Comparison of ENCODE assay signal across 10 mouse cellular contexts in genomic region chr2:154543567-154544347, GRCm38 (mm10). TPM values are rescaled to one million over a fixed set of nuclear protein-coding genes. Genes with fewer than 3 reads are reported as not detected.
DNase-seq lines count a peak whose midpoint lies in the region; ATAC-seq and TF ChIP-seq lines count a peak whose summit lies in the region.
"Had no signal": no experiment of that assay in that cellular context is flagged by ENCODE, and none has a peak within 500 bp of the region (broad histone marks: within the 10 kb centered on the region; RNA-seq: fewer than 3 reads in every experiment).

No protein-coding gene starts in this region.

- TF ChIP-seq CTCF in stomach, postnatal 0 days (IDR thresholded peaks at IDR 0.05; ENCODE audit: low read depth), result no peak
- TF ChIP-seq CTCF in olfactory bulb, adult 2 months (IDR thresholded peaks at IDR 0.05; ENCODE audit: insufficient read depth, low read depth, low read length), result no peak

- no peak for DNase-seq in stomach, postnatal 0 days (ENCODE audit: low spot score)
- DNase-seq in hindbrain, embryonic 14.5 days (ENCODE audit: low spot score), result peak; percentile 63
- no peak for DNase-seq in embryo, embryonic 10 days (ENCODE audit: low spot score)
- DNase-seq in thymus, postnatal 4 days, result no peak

- H3K9me3 ChIP-seq in stomach, embryonic 14.5 days (ENCODE audit: control insufficient read depth, low read depth, low read length), result no peaks in the 10 kb centered on the region
- H3K9me3 ChIP-seq in stomach, postnatal 0 days (ENCODE audit: control insufficient read depth, low read length), result no peaks in the 10 kb centered on the region
- H3K9me3 ChIP-seq in forebrain, embryonic 15.5 days, result no peaks in the 10 kb centered on the region
- H3K9me3 ChIP-seq in hindbrain, embryonic 14.5 days (ENCODE audit: control insufficient read depth, low read length), result no peaks in the 10 kb centered on the region
- H3K9me3 ChIP-seq: stomach, embryonic 15.5 days had no signal

- H3K4me3 ChIP-seq in stomach, embryonic 14.5 days (ENCODE audit: low read depth, low read length), result no peak overlapping the region
- no peak overlapping the region for H3K4me3 ChIP-seq in stomach, postnatal 0 days (ENCODE audit: low read depth, low read length)
- no peak overlapping the region for H3K4me3 ChIP-seq in forebrain, embryonic 15.5 days
- no peak overlapping the region for H3K4me3 ChIP-seq in hindbrain, embryonic 14.5 days (replicated peaks; ENCODE audit: low read length)
- no peak overlapping the region for H3K4me3 ChIP-seq in olfactory bulb, adult 2 months (ENCODE audit: insufficient read depth, low read depth, low read length)
- H3K4me3 ChIP-seq: stomach, embryonic 15.5 days had no signal

- H3K9ac ChIP-seq in stomach, embryonic 14.5 days (replicated peaks; ENCODE audit: low read depth, low read length), result no peak overlapping the region
- no peak overlapping the region for H3K9ac ChIP-seq in stomach, postnatal 0 days (ENCODE audit: low read length)
- H3K9ac ChIP-seq in forebrain, embryonic 15.5 days (replicated peaks), result no peak overlapping the region; the same call in 1 of the 2 replicates
- no peak overlapping the region for H3K9ac ChIP-seq in hindbrain, embryonic 14.5 days
- H3K9ac ChIP-seq: stomach, embryonic 15.5 days had no signal

- H3K27ac ChIP-seq in stomach, embryonic 14.5 days (ENCODE audit: low read length), result peak overlapping the region; percentile 10; the same call in 1 of the 2 replicates
- H3K27ac ChIP-seq in stomach, postnatal 0 days (replicated peaks), result no peak overlapping the region
- H3K27ac ChIP-seq in forebrain, embryonic 15.5 days (replicated peaks), result peak overlapping the region; percentile 88
- H3K27ac ChIP-seq in hindbrain, embryonic 14.5 days, result peak overlapping the region; percentile 75
- peak overlapping the region; percentile 59 for H3K27ac ChIP-seq in olfactory bulb, adult 2 months (ENCODE audit: insufficient read depth, low read depth, low read length)
- H3K27ac ChIP-seq: stomach, embryonic 15.5 days had no signal

- WGBS in stomach, embryonic 14.5 days, result 82% methylated on average over 9 of the region's 9 CpGs
- WGBS in stomach, postnatal 0 days, result 74% methylated on average over 9 of the region's 9 CpGs
- 75% methylated on average over 9 of the region's 9 CpGs for WGBS in forebrain, embryonic 15.5 days
- 85% methylated on average over 9 of the region's 9 CpGs for WGBS in hindbrain, embryonic 14.5 days
- WGBS in olfactory bulb, adult 2 months, result 52% methylated on average over 9 of the region's 9 CpGs

- TF ChIP-seq POLR2A in olfactory bulb, adult 2 months (IDR thresholded peaks at IDR 0.05; ENCODE audit: insufficient read depth, low read depth, low read length), result no peak

- H3K36me3 ChIP-seq in stomach, embryonic 14.5 days (ENCODE audit: control insufficient read depth, insufficient read depth, low read length), result no peaks in the 10 kb centered on the region
- H3K36me3 ChIP-seq in stomach, postnatal 0 days (ENCODE audit: control insufficient read depth, insufficient read depth, low read length), result no peaks in the 10 kb centered on the region
- H3K36me3 ChIP-seq in forebrain, embryonic 15.5 days, result no peaks in the 10 kb centered on the region
- H3K36me3 ChIP-seq in hindbrain, embryonic 14.5 days (replicated peaks; ENCODE audit: control insufficient read depth, insufficient read depth), result no peaks in the 10 kb centered on the region
- H3K36me3 ChIP-seq: stomach, embryonic 15.5 days had no signal

- H3K4me1 ChIP-seq in stomach, embryonic 14.5 days (ENCODE audit: control insufficient read depth, insufficient read depth, low read length), result no peaks in the 10 kb centered on the region
- no peaks in the 10 kb centered on the region for H3K4me1 ChIP-seq in stomach, postnatal 0 days (replicated peaks; ENCODE audit: control insufficient read depth, insufficient read depth)
- H3K4me1 ChIP-seq in forebrain, embryonic 15.5 days, result peaks cover 29% of the 10 kb centered on the region
- H3K4me1 ChIP-seq in hindbrain, embryonic 14.5 days (replicated peaks; ENCODE audit: control insufficient read depth, insufficient read depth, low read length), result peaks cover 2% of the 10 kb centered on the region; the same call in 1 of the 2 replicates
- peaks cover 18% of the 10 kb centered on the region for H3K4me1 ChIP-seq in olfactory bulb, adult 2 months (ENCODE audit: control insufficient read depth, insufficient read depth, low read length)
- H3K4me1 ChIP-seq: stomach, embryonic 15.5 days had no signal

- no peaks in the 10 kb centered on the region for H3K27me3 ChIP-seq in stomach, embryonic 14.5 days (ENCODE audit: control insufficient read depth, insufficient read depth, low read length)
- no peaks in the 10 kb centered on the region for H3K27me3 ChIP-seq in stomach, postnatal 0 days (ENCODE audit: control insufficient read depth, insufficient read depth, low read length)
- H3K27me3 ChIP-seq in forebrain, embryonic 15.5 days, result no peaks in the 10 kb centered on the region
- H3K27me3 ChIP-seq in hindbrain, embryonic 14.5 days (ENCODE audit: control insufficient read depth, insufficient read depth, low read length), result no peaks in the 10 kb centered on the region
- H3K27me3 ChIP-seq: stomach, embryonic 15.5 days had no signal

- TF ChIP-seq EP300 in stomach, postnatal 0 days (optimal IDR thresholded peaks at IDR 0.05), result no peak

- ATAC-seq in stomach, embryonic 14.5 days (ENCODE audit: insufficient number of reproducible peaks, insufficient read depth, low FRiP score, low read depth), result no peak
- ATAC-seq in stomach, postnatal 0 days (ENCODE audit: low FRiP score, low TSS enrichment), result no peak
- ATAC-seq in forebrain, embryonic 15.5 days (replicated peaks), result peak; percentile 79
- ATAC-seq in hindbrain, embryonic 14.5 days (ENCODE audit: low FRiP score), result peak; percentile 73; the same call in 1 of the 2 replicates
- ATAC-seq in erythroid progenitor cell, adult 5-6 weeks (replicated peaks; ENCODE audit: low FRiP score, poor library complexity, severe bottlenecking), result no peak

- no peak overlapping the region for H3K4me2 ChIP-seq in stomach, embryonic 14.5 days (replicated peaks; ENCODE audit: low read depth, low read length)
- no peak overlapping the region for H3K4me2 ChIP-seq in stomach, postnatal 0 days (replicated peaks; ENCODE audit: low read depth)
- no peak overlapping the region for H3K4me2 ChIP-seq in forebrain, embryonic 15.5 days (replicated peaks)
- no peak overlapping the region for H3K4me2 ChIP-seq in hindbrain, embryonic 14.5 days (replicated peaks)
- H3K4me2 ChIP-seq: stomach, embryonic 15.5 days had no signal

RNA-seq across cellular contexts. Expression of gene 1700003F12Rik, which starts 3.1 kb away (rescaled TPM):
- 0.77 and 0.91 TPM in 2 replicates for polyA plus RNA-seq in stomach, embryonic 14.5 days (2014; fragmentation: Nextera tagmentation; extraction: Ambion mirVana)
- 0.87 and 0.89 TPM in 2 replicates for polyA plus RNA-seq in stomach, postnatal 0 days (2015; fragmentation: Nextera tagmentation; extraction: Ambion mirVana)
- polyA plus RNA-seq in forebrain, embryonic 15.5 days (2015; fragmentation: Nextera tagmentation; extraction: Ambion mirVana), result 1.9 and 2.6 TPM in 2 replicates
- polyA plus RNA-seq in hindbrain, embryonic 14.5 days (2014; fragmentation: Nextera tagmentation; extraction: Ambion mirVana), result 1.5 and 1.6 TPM in 2 replicates
- not detected in 2 replicates for polyA plus RNA-seq in olfactory bulb, adult 2 months (2012; ENCODE audit: insufficient read depth, insufficient read length, low replicate concordance, missing spikeins)
- not detected in 2 replicates for total RNA-seq in erythroid progenitor cell, adult 5-6 weeks (2015; ENCODE audit: low replicate concordance)
- not detected in 2 replicates for total RNA-seq in erythroid progenitor cell, adult 5-6 weeks (2017; ENCODE audit: low replicate concordance)

RNA-seq across cellular contexts. Expression of gene Actl10, which starts 7.8 kb away (rescaled TPM):
- 0.17 TPM in 1 of 2 replicates, not detected in the other for polyA plus RNA-seq in stomach, embryonic 14.5 days (2014; fragmentation: Nextera tagmentation; extraction: Ambion mirVana)
- not detected in 2 replicates for polyA plus RNA-seq in stomach, postnatal 0 days (2015; fragmentation: Nextera tagmentation; extraction: Ambion mirVana)
- polyA plus RNA-seq in forebrain, embryonic 15.5 days (2015; fragmentation: Nextera tagmentation; extraction: Ambion mirVana), result 0.59 and 0.88 TPM in 2 replicates
- polyA plus RNA-seq in hindbrain, embryonic 14.5 days (2014; fragmentation: Nextera tagmentation; extraction: Ambion mirVana), result 0.12 and 0.22 TPM in 2 replicates
- not detected in 2 replicates for polyA plus RNA-seq in olfactory bulb, adult 2 months (2012; ENCODE audit: insufficient read depth, insufficient read length, low replicate concordance, missing spikeins)
- total RNA-seq in erythroid progenitor cell, adult 5-6 weeks (2015; ENCODE audit: low replicate concordance), result not detected in 2 replicates
- total RNA-seq in erythroid progenitor cell, adult 5-6 weeks (2017; ENCODE audit: low replicate concordance), result not detected in 2 replicates
- polyA plus RNA-seq: liver, embryonic 16.5 days had no signal

RNA-seq across cellular contexts. Expression of gene Necab3, which starts 14.9 kb away (rescaled TPM):
- 3.2 and 4.1 TPM in 2 replicates for polyA plus RNA-seq in stomach, embryonic 14.5 days (2014; fragmentation: Nextera tagmentation; extraction: Ambion mirVana)
- polyA plus RNA-seq in stomach, postnatal 0 days (2015; fragmentation: Nextera tagmentation; extraction: Ambion mirVana), result 0.50 and 0.70 TPM in 2 replicates
- polyA plus RNA-seq in forebrain, embryonic 15.5 days (2015; fragmentation: Nextera tagmentation; extraction: Ambion mirVana), result 22.2 and 27.8 TPM in 2 replicates
- polyA plus RNA-seq in hindbrain, embryonic 14.5 days (2014; fragmentation: Nextera tagmentation; extraction: Ambion mirVana), result 13.6 and 15.2 TPM in 2 replicates
- not detected in 2 replicates for polyA plus RNA-seq in olfactory bulb, adult 2 months (2012; ENCODE audit: insufficient read depth, insufficient read length, low replicate concordance, missing spikeins)
- total RNA-seq in erythroid progenitor cell, adult 5-6 weeks (2015; ENCODE audit: low replicate concordance), result 1.8 TPM in 1 of 2 replicates, not detected in the other
- total RNA-seq in erythroid progenitor cell, adult 5-6 weeks (2017; ENCODE audit: low replicate concordance), result 1.9 and 3.6 TPM in 2 replicates

RNA-seq across cellular contexts. Expression of gene E2f1, which starts 25.9 kb away (rescaled TPM):
- polyA plus RNA-seq in stomach, embryonic 14.5 days (2014; fragmentation: Nextera tagmentation; extraction: Ambion mirVana), result 7.4 and 9.8 TPM in 2 replicates
- polyA plus RNA-seq in stomach, postnatal 0 days (2015; fragmentation: Nextera tagmentation; extraction: Ambion mirVana), result 5.7 and 6.1 TPM in 2 replicates
- polyA plus RNA-seq in forebrain, embryonic 15.5 days (2015; fragmentation: Nextera tagmentation; extraction: Ambion mirVana), result 14.1 and 15.8 TPM in 2 replicates
- polyA plus RNA-seq in hindbrain, embryonic 14.5 days (2014; fragmentation: Nextera tagmentation; extraction: Ambion mirVana), result 2.2 and 2.4 TPM in 2 replicates
- not detected in 2 replicates for polyA plus RNA-seq in olfactory bulb, adult 2 months (2012; ENCODE audit: insufficient read depth, insufficient read length, low replicate concordance, missing spikeins)
- 11.7 and 27.8 TPM in 2 replicates for total RNA-seq in erythroid progenitor cell, adult 5-6 weeks (2015; ENCODE audit: low replicate concordance)
- total RNA-seq in erythroid progenitor cell, adult 5-6 weeks (2017; ENCODE audit: low replicate concordance), result 11.9 and 17.5 TPM in 2 replicates

RNA-seq across cellular contexts. Expression of gene Pxmp4, which starts 59.8 kb away (rescaled TPM):
- 29.3 and 29.5 TPM in 2 replicates for polyA plus RNA-seq in stomach, embryonic 14.5 days (2014; fragmentation: Nextera tagmentation; extraction: Ambion mirVana)
- polyA plus RNA-seq in stomach, postnatal 0 days (2015; fragmentation: Nextera tagmentation; extraction: Ambion mirVana), result 49.7 and 52.8 TPM in 2 replicates
- polyA plus RNA-seq in forebrain, embryonic 15.5 days (2015; fragmentation: Nextera tagmentation; extraction: Ambion mirVana), result 13.4 and 14.1 TPM in 2 replicates
- polyA plus RNA-seq in hindbrain, embryonic 14.5 days (2014; fragmentation: Nextera tagmentation; extraction: Ambion mirVana), result 17.3 and 18.5 TPM in 2 replicates
- not detected in 2 replicates for polyA plus RNA-seq in olfactory bulb, adult 2 months (2012; ENCODE audit: insufficient read depth, insufficient read length, low replicate concordance, missing spikeins)
- total RNA-seq in erythroid progenitor cell, adult 5-6 weeks (2015; ENCODE audit: low replicate concordance), result 15.5 and 22.7 TPM in 2 replicates
- total RNA-seq in erythroid progenitor cell, adult 5-6 weeks (2017; ENCODE audit: low replicate concordance), result 14.4 and 17.0 TPM in 2 replicates

Comparison
In these comparisons a context has a peak if more than half of its experiments do, and no peak if none do; other contexts are left out.
1. ATAC-seq: peak in forebrain, embryonic 15.5 days (single experiment) and hindbrain, embryonic 14.5 days (single experiment); none in stomach, embryonic 14.5 days (single experiment), stomach, postnatal 0 days (single experiment) and erythroid progenitor cell, adult 5-6 weeks (single experiment).